Mouse (Mus musculus) CD8-positive naive resting alpha-beta T cell, adult 57 days (primary cell): ENCODE data around the gene Zfp768. TPM values are rescaled to one million over a fixed set of nuclear protein-coding genes. Genes with fewer than 3 reads are reported as not detected.

Experiments
- total RNA-seq: library from RNA; stranded (reverse); gene quantifications from one replicate; pipeline ENCODE4 v1.2.4, GENCODE M21; 2023

The Zfp768 gene
- total RNA-seq: not detected

GRCm38 (mm10) chr7:127345512-127346325, at the start of gene Zfp768:
Zfp768 (minus strand) TSS chr7:127345589.

GRCm38 (mm10) chr7:127393157-127393943, 48.0 kb upstream of the Zfp768 start, which contains the start of gene E430018J23Rik:
E430018J23Rik (minus strand) TSS chr7:127393629.

GRCm38 (mm10) chr7:127386641-127387392, 41.4 kb upstream of the Zfp768 start, which contains the start of gene 9130019O22Rik:
9130019O22Rik (minus strand) TSS chr7:127387166.

GRCm38 (mm10) chr7:127375271-127376245, 30.2 kb upstream of the Zfp768 start, which contains the start of gene Zfp747:
Zfp747 (minus strand) TSS chr7:127376050.

GRCm38 (mm10) chr7:127296098-127296497, 49.3 kb downstream of the Zfp768 start, which contains the start of gene Itgal:
Itgal (plus strand) TSS chr7:127296260.

Other genes starting within 250 kb of the Zfp768 start
- gene Qprt, start 223.4 kb downstream of the Zfp768 start, total RNA-seq: 37.4 TPM
- gene Spn, start 207.8 kb downstream of the Zfp768 start, total RNA-seq: 313 TPM
- gene Cd2bp2, start 149.5 kb downstream of the Zfp768 start, total RNA-seq: 70.5 TPM
- 51.7 TPM for gene Tbc1d10b, start 137.1 kb downstream of the Zfp768 start, total RNA-seq
- 24.1 TPM for gene Mylpf, start 136.7 kb downstream of the Zfp768 start, total RNA-seq
- 9.8 TPM for gene Zfp553, start 112.5 kb downstream of the Zfp768 start, total RNA-seq
- gene Sept1, start 112.5 kb downstream of the Zfp768 start, total RNA-seq: 581 TPM
- 15.3 TPM for gene Zfp771, start 101.3 kb downstream of the Zfp768 start, total RNA-seq
- 20.0 TPM for gene Dctpp1, start 84.9 kb downstream of the Zfp768 start, total RNA-seq
- 27.3 TPM for gene Sephs2, start 71.5 kb downstream of the Zfp768 start, total RNA-seq
- gene Itgal, start 49.3 kb downstream of the Zfp768 start, total RNA-seq: 187 TPM
- 21.9 TPM for gene Zfp747, start 30.5 kb upstream of the Zfp768 start, total RNA-seq
- gene 9130019O22Rik, start 41.6 kb upstream of the Zfp768 start, total RNA-seq: 3.9 TPM
- 9.9 TPM for gene E430018J23Rik, start 48.0 kb upstream of the Zfp768 start, total RNA-seq
- gene Zfp764, start 61.2 kb upstream of the Zfp768 start, total RNA-seq: 10.4 TPM
- gene Zfp688, start 76.5 kb upstream of the Zfp768 start, total RNA-seq: 16.1 TPM
- gene Zfp689, start 103.6 kb upstream of the Zfp768 start, total RNA-seq: 6.5 TPM
- gene Prr14, start 114.0 kb upstream of the Zfp768 start, total RNA-seq: 102 TPM
- 191 TPM for gene Fbrs, start 133.6 kb upstream of the Zfp768 start, total RNA-seq
- gene Srcap, start 166.4 kb upstream of the Zfp768 start, total RNA-seq: 197 TPM
- 42.5 TPM for gene Gm42715, start 174.0 kb upstream of the Zfp768 start, total RNA-seq
- gene Tmem265, start 215.8 kb upstream of the Zfp768 start, total RNA-seq: 4.4 TPM
- gene Phkg2, start 227.8 kb upstream of the Zfp768 start, total RNA-seq: 149 TPM
- not detected for gene Ccdc189, start 243.0 kb upstream of the Zfp768 start, total RNA-seq
- 117 TPM for gene Rnf40, start 243.2 kb upstream of the Zfp768 start, total RNA-seq